Mouse (Mus musculus) thymus, postnatal 10 days (tissue): Measurements from ENCODE around the gene Rptor.

Experiments
- DNase-seq, 2 experiments: peaks; one replicate each; pipeline ENCODE4 v3.0.0; 2021; ENCODE audit warnings: low spot score in 2 of 2

Gene Rptor

GRCm38 (mm10) chr11:119735152-119735551 lies 132.4 kb downstream of the Rptor start:
- DNase-seq: no peak

- DNase-seq: no peak
Measured at GRCm38 (mm10) chr11:119738990-119739846, 136.5 kb downstream of the Rptor start.

GRCm38 (mm10) chr11:119741401-119741800 lies 138.7 kb downstream of the Rptor start:
- no peak for DNase-seq

- DNase-seq: no peak
Measured at GRCm38 (mm10) chr11:119744436-119744835, 141.7 kb downstream of the Rptor start.

GRCm38 (mm10) chr11:119745333-119745732 lies 142.6 kb downstream of the Rptor start:
- no peak for DNase-seq

GRCm38 (mm10) chr11:119754459-119754858 lies 151.8 kb downstream of the Rptor start:
- DNase-seq: no peak

GRCm38 (mm10) chr11:119758214-119758613 lies 155.5 kb downstream of the Rptor start:
- DNase-seq: no peak

GRCm38 (mm10) chr11:119758705-119759327 lies 156.1 kb downstream of the Rptor start:
- DNase-seq: no peak

- DNase-seq: no peak
Measured at GRCm38 (mm10) chr11:119762911-119763310, 160.2 kb downstream of the Rptor start.

GRCm38 (mm10) chr11:119766023-119766422 lies 163.3 kb downstream of the Rptor start:
- DNase-seq: no peak

- no peak for DNase-seq
Measured at GRCm38 (mm10) chr11:119766782-119767459, 164.2 kb downstream of the Rptor start.

- no peak for DNase-seq
Measured at GRCm38 (mm10) chr11:119767525-119767924, 164.8 kb downstream of the Rptor start.

- DNase-seq: no peak
Measured at GRCm38 (mm10) chr11:119768511-119768910, 165.8 kb downstream of the Rptor start.

GRCm38 (mm10) chr11:119769666-119770065 lies 167.0 kb downstream of the Rptor start:
- DNase-seq: no peak

GRCm38 (mm10) chr11:119770985-119771384 lies 168.3 kb downstream of the Rptor start:
- no peak for DNase-seq

GRCm38 (mm10) chr11:119772896-119773295 lies 170.2 kb downstream of the Rptor start:
- no peak for DNase-seq

GRCm38 (mm10) chr11:119775076-119775760 lies 172.5 kb downstream of the Rptor start:
- DNase-seq: no peak

- DNase-seq: no peak
Measured at GRCm38 (mm10) chr11:119777236-119777635, 174.5 kb downstream of the Rptor start.

- no peak for DNase-seq
Measured at GRCm38 (mm10) chr11:119777872-119778271, 175.2 kb downstream of the Rptor start.

- DNase-seq: no peak
Measured at GRCm38 (mm10) chr11:119780290-119780689, 177.6 kb downstream of the Rptor start.

GRCm38 (mm10) chr11:119781165-119781564 lies 178.5 kb downstream of the Rptor start:
- no peak for DNase-seq

- no peak for DNase-seq
Measured at GRCm38 (mm10) chr11:119781726-119782125, 179.0 kb downstream of the Rptor start.
